Mouse (Mus musculus) hindbrain, embryonic 14.5 days (tissue): Measurements from ENCODE around the gene Supt16. TPM values are rescaled to one million over a fixed set of nuclear protein-coding genes. Genes with fewer than 3 reads are reported as not detected.

Source experiments
- ATAC-seq: fragments of 200-750 bp; cut with Nextera tagmentation; 2 replicates; pipeline ENCODE4 v1.8.0; 2017; ENCODE audit warnings: moderate number of reproducible peaks, mild to moderate bottlenecking, moderate TSS enrichment, moderate library complexity; ENCODE audit not compliant: low FRiP score
- DNase-seq: peaks from one replicate; pipeline ENCODE4 v3.0.0-alpha.2; 2015; ENCODE audit warnings: low spot score
- H3K27ac ChIP-seq: fragments of 300-500 bp; sonication (generic); 2 replicates; pipeline ENCODE4 v1.5.1; 2014; ENCODE audit warnings: mild to moderate bottlenecking, moderate library complexity
- H3K27me3 ChIP-seq: fragments of 300-500 bp; sonication (generic); 2 replicates; pipeline ENCODE4 v1.6.1; 2014; ENCODE audit warnings: mild to moderate bottlenecking, low read length, mixed read lengths; ENCODE audit not compliant: control insufficient read depth, insufficient read depth
- H3K36me3 ChIP-seq: fragments of 300-500 bp; sonication (generic); replicated peaks from 2 replicates; pipeline ENCODE4 v1.6.1; 2014; ENCODE audit not compliant: control insufficient read depth, insufficient read depth
- H3K4me1 ChIP-seq: fragments of 300-500 bp; sonication (generic); replicated peaks from 2 replicates; pipeline ENCODE4 v1.6.1; 2014; ENCODE audit warnings: antibody characterized with exemption, low read length, mixed read lengths; ENCODE audit not compliant: control insufficient read depth, insufficient read depth
- H3K4me2 ChIP-seq: fragments of 300-500 bp; sonication (generic); replicated peaks from 2 replicates; pipeline ENCODE4 v1.6.1; 2014; ENCODE audit warnings: mild to moderate bottlenecking, moderate library complexity
- H3K4me3 ChIP-seq: fragments of 300-500 bp; sonication (generic); replicated peaks from 2 replicates; pipeline ENCODE4 v1.5.1; 2014; ENCODE audit warnings: mild to moderate bottlenecking, low read length
- H3K9ac ChIP-seq: fragments of 300-500 bp; sonication (generic); 2 replicates; pipeline ENCODE4 v1.6.1; 2014
- H3K9me3 ChIP-seq: fragments of 300-500 bp; sonication (generic); 2 replicates; pipeline ENCODE4 v1.6.1; 2016; ENCODE audit warnings: low read length; ENCODE audit not compliant: control insufficient read depth
- WGBS: fragments of 180-500 bp; shearing (Covaris S2); extraction: QIAGEN DNeasy Blood & Tissue Kit; methylation state at CpG from one replicate; pipeline ENCODE4 v1.1.7; 2014; 5-methylcytosine and 5-hydroxymethylcytosine counted together
- polyA plus RNA-seq: library from polyadenylated mRNA; unstranded; fragments of >200 nt; fragmentation: Nextera tagmentation; extraction: Ambion mirVana; gene quantifications from 2 replicates; pipeline ENCODE4 v1.2.1, GENCODE M21; 2014

Supt16 gene
- polyA plus RNA-seq = 50.2 and 53.3 TPM in 2 replicates

GRCm38 (mm10) chr14:52197156-52197878, at the start of gene Supt16:
Gene Supt16 (minus strand): TSS chr14:52197416.
- peak; percentile 97 for ATAC-seq
- Histone ChIP-seq H3K9me3 (no peaks in the 10 kb centered on the region), H3K4me1 (peaks cover 19% of the 10 kb centered on the region), H3K36me3 (peaks cover 51% of the 10 kb centered on the region), H3K27me3 (no peaks in the 10 kb centered on the region), H3K4me3 (peak within 1 kb of the TSS; percentile 100), H3K27ac (peak within 1 kb of the TSS; percentile 97), H3K4me2 (peak within 1 kb of the TSS; percentile 89), H3K9ac (peak within 1 kb of the TSS; percentile 98)
- DNase-seq = peak; percentile 80
- under 1% methylated on average over 58 of the region's 59 CpGs for WGBS

- Histone ChIP-seq H3K36me3 (no peaks in the 10 kb centered on the region), H3K4me1 (peaks cover 14% of the 10 kb centered on the region), H3K27ac (no peak overlapping the region), H3K9me3 (no peaks in the 10 kb centered on the region), H3K27me3 (no peaks in the 10 kb centered on the region), H3K4me3 (no peak overlapping the region), H3K4me2 (no peak overlapping the region), H3K9ac (no peak overlapping the region)
- 85% methylated on average over 4 of the region's 4 CpGs for WGBS
- DNase-seq = no peak
- no peak for ATAC-seq
Observed at GRCm38 (mm10) chr14:52246129-52246528, 48.9 kb upstream of the Supt16 start.

GRCm38 (mm10) chr14:52244690-52245042, 47.5 kb upstream of the Supt16 start:
- WGBS = 9% methylated on average over 7 of the region's 7 CpGs
- Histone ChIP-seq H3K9ac (peak overlapping the region; percentile 83), H3K4me2 (peak overlapping the region; percentile 71), H3K4me3 (peak overlapping the region; percentile 73), H3K36me3 (no peaks in the 10 kb centered on the region), H3K27ac (peak overlapping the region; percentile 61), H3K27me3 (no peaks in the 10 kb centered on the region), H3K4me1 (peaks cover 14% of the 10 kb centered on the region), H3K9me3 (no peaks in the 10 kb centered on the region)
- peak; percentile 81 for ATAC-seq
- DNase-seq = no peak

- H3K4me2 ChIP-seq = peak overlapping the region; percentile 71
- peak; percentile 100 for ATAC-seq
Observed at GRCm38 (mm10) chr14:52244041-52244689, 46.9 kb upstream of the Supt16 start.

GRCm38 (mm10) chr14:52236216-52236615, 39.0 kb upstream of the Supt16 start:
- Histone ChIP-seq H3K36me3 (peaks cover 62% of the 10 kb centered on the region), H3K4me3 (no peak overlapping the region), H3K9me3 (no peaks in the 10 kb centered on the region), H3K27me3 (no peaks in the 10 kb centered on the region), H3K27ac (no peak overlapping the region), H3K9ac (no peak overlapping the region), H3K4me2 (no peak overlapping the region), H3K4me1 (no peaks in the 10 kb centered on the region)
- no peak for DNase-seq
- WGBS = 100% methylated on average over 1 of the region's 1 CpGs
- no peak for ATAC-seq

More at GRCm38 (mm10) chr14:52244041-52244689, 46.9 kb upstream of the Supt16 start:
- WGBS = under 1% methylated on average over 32 of the region's 32 CpGs
- peaks cover 14% of the 10 kb centered on the region for H3K4me1 ChIP-seq
- H3K9ac ChIP-seq = peak overlapping the region; percentile 83
- peak; percentile 98 for DNase-seq
- no peaks in the 10 kb centered on the region for H3K9me3 ChIP-seq
- H3K36me3 ChIP-seq = no peaks in the 10 kb centered on the region
- peak overlapping the region; percentile 61 for H3K27ac ChIP-seq
- H3K27me3 ChIP-seq = no peaks in the 10 kb centered on the region
- peak overlapping the region; percentile 73 for H3K4me3 ChIP-seq

- 94% methylated on average over 7 of the region's 7 CpGs for whole genome bisulfite sequencing
- Histone ChIP-seq H3K27ac (no peak overlapping the region), H3K4me1 (no peaks in the 10 kb centered on the region), H3K4me2 (no peak overlapping the region), H3K4me3 (no peak overlapping the region), H3K9me3 (no peaks in the 10 kb centered on the region), H3K27me3 (no peaks in the 10 kb centered on the region), H3K36me3 (peaks cover 73% of the 10 kb centered on the region), H3K9ac (no peak overlapping the region)
- DNase-seq = no peak
- ATAC-seq = no peak
Observed at GRCm38 (mm10) chr14:52235165-52235564, 37.9 kb upstream of the Supt16 start.

GRCm38 (mm10) chr14:52232249-52232648, 35.0 kb upstream of the Supt16 start:
- no peaks in the 10 kb centered on the region for H3K4me1 ChIP-seq
- H3K27ac ChIP-seq = no peak overlapping the region
- ATAC-seq = no peak
- 86% methylated on average over 6 of the region's 6 CpGs for WGBS
- H3K27me3 ChIP-seq = no peaks in the 10 kb centered on the region
- H3K9me3 ChIP-seq = no peaks in the 10 kb centered on the region
- no peak overlapping the region for H3K9ac ChIP-seq
- no peak for DNase-seq
- no peak overlapping the region for H3K4me2 ChIP-seq
- H3K4me3 ChIP-seq = no peak overlapping the region
- H3K36me3 ChIP-seq = peaks cover 97% of the 10 kb centered on the region

GRCm38 (mm10) chr14:52225972-52226371, 28.8 kb upstream of the Supt16 start:
- Histone ChIP-seq H3K4me3 (no peak overlapping the region), H3K4me1 (no peaks in the 10 kb centered on the region), H3K36me3 (peaks cover 100% of the 10 kb centered on the region), H3K27me3 (no peaks in the 10 kb centered on the region), H3K9ac (no peak overlapping the region), H3K4me2 (no peak overlapping the region), H3K27ac (no peak overlapping the region), H3K9me3 (no peaks in the 10 kb centered on the region)
- DNase-seq (no peak), ATAC-seq (no peak)
- 98% methylated on average over 2 of the region's 2 CpGs for WGBS

- WGBS = 93% methylated on average over 5 of the region's 5 CpGs
- H3K27ac ChIP-seq = no peak overlapping the region
- no peak overlapping the region for H3K4me3 ChIP-seq
- no peaks in the 10 kb centered on the region for H3K4me1 ChIP-seq
- H3K9ac ChIP-seq = no peak overlapping the region
- H3K27me3 ChIP-seq = no peaks in the 10 kb centered on the region
- H3K9me3 ChIP-seq = no peaks in the 10 kb centered on the region
- DNase-seq (no peak), ATAC-seq (no peak)
- H3K36me3 ChIP-seq = peaks cover 97% of the 10 kb centered on the region
- H3K4me2 ChIP-seq = no peak overlapping the region
Observed at GRCm38 (mm10) chr14:52217261-52217660, 20.0 kb upstream of the Supt16 start.
